Mouse (Mus musculus) adrenal gland, postnatal 36 days (tissue): Measurements from ENCODE around the gene Tex30. TPM values are rescaled to one million over a fixed set of nuclear protein-coding genes. Genes with fewer than 3 reads are reported as not detected.

Experiments used
- DNase-seq, 2 experiments: peaks; one replicate each; pipeline ENCODE4 v3.0.0; 2021; ENCODE audit warnings: mixed read lengths in 1 of 2
- total RNA-seq, 2 experiments: library from RNA; stranded (reverse); gene quantifications; 2 replicates each; pipeline ENCODE4 v1.2.3; 2021

Tex30 gene
- total RNA-seq, 2 experiments from 2014 or later = 10.4 to 14.9 TPM

DNA sequence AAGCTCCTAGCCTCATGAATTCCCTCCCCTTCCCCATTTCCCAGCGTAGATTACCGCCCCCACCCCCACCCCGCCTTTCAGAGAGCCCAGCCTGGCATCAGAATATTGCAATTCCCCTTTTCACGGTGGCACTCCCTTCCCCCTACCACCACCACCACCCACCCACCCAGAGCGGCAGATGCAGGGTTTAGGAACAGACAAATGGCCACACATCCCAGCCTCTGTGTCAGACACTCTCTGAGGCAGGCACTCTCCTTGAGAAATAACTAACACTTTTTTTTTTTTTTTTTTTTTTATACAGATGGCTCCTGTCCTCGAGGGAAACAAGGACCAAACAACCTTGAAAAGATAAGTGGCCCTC lies 59.7 kb downstream of the Tex30 start:
- no peak for DNase-seq

GRCm38 (mm10) chr1:44041797-44042554 lies 60.3 kb downstream of the Tex30 start:
- DNase-seq = peak; percentile 61 to 70

Other genes with a start within 250 kb of the Tex30 start
- gene Tpp2, start 168.8 kb downstream of the Tex30 start, total RNA-seq = 10 to 100 TPM; 50.5 to 53.4 TPM
- not detected for gene Mettl21c, start 82.4 kb downstream of the Tex30 start, total RNA-seq
- under 1 TPM; 0.03 TPM for gene Gm8251, start 40.5 kb downstream of the Tex30 start, total RNA-seq
- 10 to 100 TPM; 16.3 to 20.8 TPM for gene Kdelc1, start 16.4 kb upstream of the Tex30 start, total RNA-seq
- 10 to 100 TPM; 17.2 to 21.4 TPM for gene Bivm, start 16.5 kb upstream of the Tex30 start, total RNA-seq
- 10 to 100 TPM; 17.8 to 18.9 TPM for gene Ercc5, start 45.3 kb upstream of the Tex30 start, total RNA-seq
- not detected for gene Mettl21e, start 116.5 kb upstream of the Tex30 start, total RNA-seq